Mouse (Mus musculus) lung, adult 2 months (tissue): ENCODE results near the gene Spg7.

Experiments used
- CTCF ChIP-seq: fragments of 200-500 bp; IDR thresholded peaks from 2 replicates; pipeline ENCODE4 v1.5.1; 2011; ENCODE audit warnings: mild to moderate bottlenecking, low read length, control low read depth; ENCODE audit not compliant: insufficient read depth
- POLR2A ChIP-seq: fragments of 200-500 bp; IDR thresholded peaks from 2 replicates; pipeline ENCODE4 v1.6.1; 2011; ENCODE audit warnings: low read depth, mild to moderate bottlenecking, control low read depth, low read length, borderline replicate concordance; ENCODE audit errors: extremely low read depth

DNA sequence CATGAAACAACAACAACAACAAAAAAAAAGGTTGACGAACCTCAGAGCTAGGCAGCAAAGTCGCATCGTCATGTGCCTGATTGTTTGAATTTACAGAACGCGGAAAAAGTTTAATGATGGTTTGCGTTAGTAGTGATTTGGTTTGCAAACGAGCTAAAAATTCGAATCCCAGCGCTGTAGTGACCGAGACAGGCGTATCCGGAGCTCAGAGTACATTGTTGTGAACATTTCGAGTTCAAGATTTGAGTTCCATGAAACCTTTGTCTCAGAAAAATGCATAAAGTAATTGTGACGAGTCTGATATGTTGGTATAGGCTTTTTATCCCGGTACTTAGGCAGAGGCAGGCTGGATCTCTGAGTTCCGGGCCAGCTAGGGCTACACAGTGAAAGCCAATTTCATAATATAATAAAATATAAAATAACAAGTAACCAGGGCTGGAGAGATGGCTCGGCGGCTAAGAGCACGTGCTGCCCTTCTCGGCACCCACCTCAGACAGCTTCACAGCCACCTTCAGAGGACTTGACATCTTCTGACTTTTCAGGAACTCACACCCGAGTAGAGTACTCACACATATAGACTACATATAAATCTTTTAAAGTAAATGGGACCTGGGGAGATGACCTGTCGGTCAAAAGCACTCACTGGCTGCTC is 19.6 kb upstream of the Spg7 start:
- TF ChIP-seq POLR2A, result no peak
- no peak for TF ChIP-seq CTCF
